Mouse (Mus musculus) liver, postnatal 0 days (tissue): Measurements from ENCODE around the gene Sertad2. TPM values are rescaled to one million over a fixed set of nuclear protein-coding genes. Genes with fewer than 3 reads are reported as not detected.
A peak's percentile ranks its signal among the peaks of the same experiment; 100 is the strongest.

Source experiments
- ATAC-seq: fragments of 200-750 bp; cut with Nextera tagmentation; 2 replicates; pipeline ENCODE4 v1.8.0; 2017; ENCODE audit warnings: mild to moderate bottlenecking, moderate library complexity
- DNase-seq: peaks from one replicate; pipeline ENCODE4 v3.0.0-alpha.2; 2016
- H3K27ac ChIP-seq: fragments of 300-500 bp; sonication (generic); 2 replicates; pipeline ENCODE4 v1.5.1; 2014; ENCODE audit warnings: antibody characterized with exemption, moderate library complexity, mild to moderate bottlenecking, low read depth
- H3K27me3 ChIP-seq: fragments of 300-500 bp; sonication (generic); 2 replicates; pipeline ENCODE4 v1.6.1; 2014; ENCODE audit warnings: low read length, control low read depth, mixed read lengths; ENCODE audit not compliant: insufficient read depth
- H3K36me3 ChIP-seq: fragments of 300-500 bp; sonication (generic); replicated peaks from 2 replicates; pipeline ENCODE4 v1.6.1; 2014; ENCODE audit warnings: mild to moderate bottlenecking, control low read depth, low read length, moderate library complexity, mixed read lengths; ENCODE audit not compliant: insufficient read depth
- H3K4me1 ChIP-seq: fragments of 300-500 bp; sonication (generic); 2 replicates; pipeline ENCODE4 v1.6.1; 2014; ENCODE audit warnings: antibody characterized with exemption, mild to moderate bottlenecking, control low read depth; ENCODE audit not compliant: insufficient read depth
- H3K4me2 ChIP-seq: fragments of 300-500 bp; sonication (generic); 2 replicates; pipeline ENCODE4 v1.6.1; 2014; ENCODE audit warnings: low read depth, mild to moderate bottlenecking, low read length, moderate library complexity, mixed read lengths
- H3K4me3 ChIP-seq: fragments of 300-500 bp; sonication (generic); 2 replicates; pipeline ENCODE4 v1.5.1; 2014; ENCODE audit warnings: low read depth, low read length
- H3K9ac ChIP-seq: fragments of 300-500 bp; sonication (generic); replicated peaks from 2 replicates; pipeline ENCODE4 v1.6.1; 2014; ENCODE audit warnings: mild to moderate bottlenecking, moderate library complexity
- H3K9me3 ChIP-seq: fragments of 300-500 bp; sonication (generic); 2 replicates; pipeline ENCODE4 v1.6.1; 2016; ENCODE audit warnings: mild to moderate bottlenecking, control low read depth, low read length, mixed read lengths
- CTCF ChIP-seq: sonication (generic); IDR thresholded peaks from 2 replicates; pipeline ENCODE4 v1.5.1; 2016; ENCODE audit warnings: antibody characterized with exemption, low read depth
- EP300 ChIP-seq: IDR thresholded peaks from 2 replicates; pipeline ENCODE4 v1.6.1; 2016; ENCODE audit warnings: antibody characterized with exemption, low read depth, mild to moderate bottlenecking
- WGBS: fragments of 180-500 bp; shearing (Covaris S2); extraction: QIAGEN DNeasy Blood & Tissue Kit; methylation state at CpG from one replicate; pipeline ENCODE4 v1.1.7; 2014; ENCODE audit not compliant: insufficient replicate concordance; 5-methylcytosine and 5-hydroxymethylcytosine counted together
- polyA plus RNA-seq: library from polyadenylated mRNA; unstranded; fragments of >200 nt; fragmentation: Nextera tagmentation; extraction: Ambion mirVana; gene quantifications from 2 replicates; pipeline ENCODE4 v1.2.1, GENCODE M21; 2015

The Sertad2 gene
- polyA plus RNA-seq, 1 experiment from 2014 or later = 24.0 TPM

DNA sequence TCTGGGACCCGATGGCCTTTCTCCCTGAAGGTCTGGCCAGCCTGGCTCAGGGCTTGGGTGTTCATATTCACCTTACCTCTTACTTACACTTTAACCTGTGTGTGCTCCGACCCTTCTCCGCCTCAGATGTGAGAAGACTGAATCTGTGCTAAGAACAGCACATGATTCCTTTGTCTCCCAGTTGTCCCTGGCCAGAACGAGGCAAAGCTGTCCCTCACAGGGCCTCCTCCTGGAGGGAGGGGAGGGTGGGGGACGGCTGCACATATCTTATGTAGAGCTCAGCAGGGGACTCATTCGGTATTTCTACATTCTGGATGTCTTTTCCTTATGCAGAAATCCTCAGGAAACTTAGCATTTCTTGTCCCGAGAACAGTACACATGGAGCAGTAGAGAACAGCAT is 62.6 kb downstream of the Sertad2 start:
- Histone ChIP-seq H3K27me3 (no peaks in the 10 kb centered on the region), H3K4me1 (no peaks in the 10 kb centered on the region), H3K27ac (no peak overlapping the region), H3K9ac (no peak overlapping the region), H3K4me2 (no peak overlapping the region), H3K36me3 (no peaks in the 10 kb centered on the region), H3K4me3 (no peak overlapping the region), H3K9me3 (no peaks in the 10 kb centered on the region)
- no peak for DNase-seq
- ATAC-seq = no peak
- 73% methylated on average over 7 of the region's 7 CpGs for WGBS
- TF ChIP-seq CTCF (no peak), EP300 (no peak)

DNA sequence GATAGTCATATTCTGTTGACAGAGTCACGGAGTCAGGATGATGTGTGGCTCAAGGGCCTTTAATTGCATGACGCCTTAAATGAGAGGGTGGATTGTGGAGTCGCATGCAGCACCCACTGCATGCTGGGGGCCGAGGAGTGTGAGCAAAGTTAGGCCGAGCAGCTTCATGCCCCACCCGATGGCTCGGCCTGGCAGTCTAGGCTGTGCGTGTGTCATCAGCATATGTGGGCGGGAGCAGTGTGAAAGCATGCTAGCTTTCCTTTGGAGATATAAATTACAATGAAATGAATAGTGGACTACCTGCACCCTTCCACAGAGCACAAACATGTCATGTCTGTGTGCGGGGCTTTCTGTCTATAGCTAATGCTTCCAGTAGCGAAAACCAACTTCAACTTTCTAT is 65.4 kb downstream of the Sertad2 start:
- Histone ChIP-seq H3K4me1 (no peaks in the 10 kb centered on the region), H3K4me2 (no peak overlapping the region), H3K27me3 (no peaks in the 10 kb centered on the region), H3K9ac (no peak overlapping the region), H3K9me3 (no peaks in the 10 kb centered on the region), H3K4me3 (no peak overlapping the region), H3K27ac (no peak overlapping the region), H3K36me3 (no peaks in the 10 kb centered on the region)
- no peak for DNase-seq
- ATAC-seq = no peak
- TF ChIP-seq CTCF = no peak
- TF ChIP-seq EP300 = no peak
- WGBS = 81% methylated on average over 11 of the region's 11 CpGs

DNA sequence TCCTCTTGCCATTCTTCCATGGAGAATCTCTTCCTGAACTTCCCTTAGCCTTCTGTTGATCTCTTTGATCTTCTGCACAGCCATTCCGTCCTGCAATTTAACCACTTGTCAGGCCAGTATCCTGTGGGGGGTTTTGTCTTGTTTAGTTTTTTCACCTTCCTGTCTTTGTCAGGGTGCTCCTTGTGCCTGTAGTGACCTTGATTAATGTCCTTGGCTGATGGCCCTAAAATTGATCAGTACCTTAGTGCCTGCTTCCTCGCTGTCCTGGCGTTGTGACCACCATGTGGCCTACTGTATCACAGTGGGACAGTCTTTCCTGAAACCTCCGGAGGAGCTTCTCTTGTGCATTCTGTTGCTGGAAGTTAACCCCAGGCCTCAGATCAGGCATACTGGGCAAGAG is 70.2 kb downstream of the Sertad2 start:
- no peaks in the 10 kb centered on the region for H3K27me3 ChIP-seq
- no peak overlapping the region for H3K9ac ChIP-seq
- 0 out of 2 replicates have a peak, but pooled peaks cover 3% of the 10 kb centered on the region for H3K4me1 ChIP-seq
- H3K9me3 ChIP-seq = no peaks in the 10 kb centered on the region
- no peak overlapping the region for H3K27ac ChIP-seq
- DNase-seq (no peak), ATAC-seq (no peak)
- H3K4me2 ChIP-seq = no peak overlapping the region
- no peak for TF ChIP-seq CTCF
- no peak overlapping the region for H3K4me3 ChIP-seq
- 76% methylated on average over 4 of the region's 4 CpGs for WGBS
- H3K36me3 ChIP-seq = no peaks in the 10 kb centered on the region

DNA sequence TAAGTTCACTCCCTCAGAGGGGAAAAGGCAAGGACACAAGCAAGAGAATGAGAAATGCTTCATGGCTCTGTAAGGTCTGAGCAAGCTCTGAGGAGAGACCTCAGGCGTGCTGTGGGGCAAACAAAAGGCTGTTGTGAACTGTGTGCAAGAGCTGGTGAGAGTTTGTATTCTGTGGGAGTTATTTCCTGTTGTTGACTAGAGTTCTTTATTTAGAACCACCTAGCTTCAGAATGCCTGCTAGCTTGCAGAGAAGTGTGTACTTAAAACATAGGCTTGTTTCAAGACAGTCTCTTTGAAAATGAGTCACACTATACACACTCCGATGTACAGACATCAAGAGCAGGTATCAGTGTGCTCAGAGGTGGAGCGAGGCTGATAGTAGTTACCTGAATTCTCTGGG is 73.0 kb downstream of the Sertad2 start:
- Histone ChIP-seq H3K4me1 (0 out of 2 replicates have a peak, but pooled peaks cover 3% of the 10 kb centered on the region), H3K27me3 (no peaks in the 10 kb centered on the region), H3K9ac (no peak overlapping the region), H3K36me3 (no peaks in the 10 kb centered on the region), H3K9me3 (no peaks in the 10 kb centered on the region), H3K27ac (no peak overlapping the region), H3K4me3 (no peak overlapping the region), H3K4me2 (no peak overlapping the region)
- no peak for TF ChIP-seq CTCF
- TF ChIP-seq EP300 = no peak
- WGBS = 57% methylated on average over 3 of the region's 3 CpGs
- no peak for DNase-seq
- no peak for ATAC-seq

DNA sequence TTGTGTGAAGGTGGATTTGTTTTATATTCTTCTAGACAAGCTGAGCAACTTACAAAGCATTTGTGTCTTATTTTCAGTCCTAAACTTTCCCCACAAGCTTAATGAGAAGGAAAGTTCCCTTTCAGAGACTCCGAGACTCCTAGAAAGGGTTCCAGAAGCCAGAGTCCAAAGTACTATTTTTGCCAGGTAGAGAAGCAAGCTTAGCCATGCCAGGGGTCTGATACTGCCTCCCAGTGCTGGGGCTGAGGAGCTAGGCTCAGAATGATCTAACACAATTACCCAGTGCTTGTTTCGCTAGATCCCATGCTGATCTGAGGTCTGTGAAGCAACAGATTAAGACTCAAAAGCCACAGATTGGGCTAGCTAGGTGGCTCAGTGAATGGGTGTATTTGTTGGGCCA is 84.1 kb downstream of the Sertad2 start:
- TF ChIP-seq EP300 (no peak), CTCF (no peak)
- no peak overlapping the region for H3K9ac ChIP-seq
- no peak for DNase-seq
- no peaks in the 10 kb centered on the region for H3K36me3 ChIP-seq
- no peaks in the 10 kb centered on the region for H3K9me3 ChIP-seq
- H3K27ac ChIP-seq = no peak overlapping the region
- no peak for ATAC-seq
- H3K4me3 ChIP-seq = no peak overlapping the region
- no peaks in the 10 kb centered on the region for H3K27me3 ChIP-seq
- no peak overlapping the region for H3K4me2 ChIP-seq
- peaks cover 3% of the 10 kb centered on the region; the same call in 1 of the 2 replicates for H3K4me1 ChIP-seq
- 84% methylated on average over 2 of the region's 2 CpGs for WGBS

DNA sequence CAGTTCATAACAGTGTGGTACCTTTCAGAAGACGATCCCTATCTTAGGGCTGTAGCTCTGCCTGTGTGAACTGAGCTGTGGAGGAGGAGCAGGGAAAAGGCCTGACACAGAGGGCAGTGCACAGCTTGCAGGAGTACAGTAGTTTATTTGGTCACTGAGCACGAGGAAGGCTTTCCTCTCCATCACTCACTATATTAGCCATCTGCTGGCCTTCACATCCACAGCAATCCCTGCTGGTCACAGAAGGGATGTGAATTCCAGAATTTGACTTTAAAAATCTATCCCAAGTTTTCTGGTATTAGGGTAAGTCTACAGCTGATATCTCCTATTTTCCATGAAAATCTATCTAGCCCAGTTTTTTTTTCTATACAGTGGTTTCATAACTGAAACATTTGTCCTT is 85.2 kb downstream of the Sertad2 start:
- H3K4me3 ChIP-seq = no peak overlapping the region
- no peak overlapping the region for H3K27ac ChIP-seq
- H3K9ac ChIP-seq = no peak overlapping the region
- H3K36me3 ChIP-seq = no peaks in the 10 kb centered on the region
- DNase-seq (no peak), ATAC-seq (no peak)
- TF ChIP-seq CTCF (peak; percentile 21; the same call in 1 of the 2 replicates), EP300 (no peak)
- H3K9me3 ChIP-seq = no peaks in the 10 kb centered on the region
- peaks cover 3% of the 10 kb centered on the region; the same call in 1 of the 2 replicates for H3K4me1 ChIP-seq
- H3K4me2 ChIP-seq = no peak overlapping the region
- WGBS = 56% methylated on average over 2 of the region's 2 CpGs
- no peaks in the 10 kb centered on the region for H3K27me3 ChIP-seq

DNA sequence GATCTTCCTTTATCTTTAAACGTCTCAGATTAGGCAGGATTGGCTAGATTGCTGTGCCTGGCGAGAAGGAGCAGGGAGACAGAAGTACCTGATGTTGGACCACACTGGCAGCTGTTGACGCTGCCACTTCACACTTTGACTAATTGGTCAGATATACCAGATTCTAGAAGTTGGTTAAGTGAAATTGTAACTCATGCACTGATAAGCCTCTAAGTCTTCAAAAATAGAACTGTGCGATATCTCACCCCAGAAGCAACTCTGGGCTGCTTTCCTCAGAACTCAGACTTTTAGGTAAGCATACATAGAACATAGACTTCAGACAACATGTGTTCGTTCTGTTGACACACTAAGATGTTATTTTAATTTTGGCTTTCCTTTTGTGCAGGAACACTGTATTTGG is 86.6 kb downstream of the Sertad2 start:
- Histone ChIP-seq H3K27ac (no peak overlapping the region), H3K4me2 (no peak overlapping the region), H3K4me3 (no peak overlapping the region), H3K9me3 (no peaks in the 10 kb centered on the region), H3K36me3 (no peaks in the 10 kb centered on the region), H3K9ac (no peak overlapping the region), H3K4me1 (peaks cover 14% of the 10 kb centered on the region), H3K27me3 (no peaks in the 10 kb centered on the region)
- TF ChIP-seq CTCF (no peak), EP300 (no peak)
- ATAC-seq (no peak), DNase-seq (no peak)
- 67% methylated on average over 5 of the region's 5 CpGs for WGBS
